Mouse (Mus musculus): ENCODE data around the gene Iqcj.

The Iqcj gene

GRCm38 (mm10) chr3:67892026-67892705 lies at the start of gene Iqcj, which contains the start of gene Iqschfp:
TSS of gene Iqcj (plus strand) at chr3:67892220.
TSS of gene Iqschfp (plus strand) at chr3:67892232.
- peak; percentile 13 for DNase-seq

- DNase-seq, result no peak
These were observed 39.6 kb upstream of the Iqcj start for GRCm38 (mm10) chr3:67852397-67852796.

- no peak for DNase-seq
These were observed 30.5 kb upstream of the Iqcj start for GRCm38 (mm10) chr3:67861524-67861923.

GRCm38 (mm10) chr3:67867420-67868065 lies 24.5 kb upstream of the Iqcj start:
- no peak for DNase-seq

- DNase-seq, result no peak
These were observed 22.6 kb upstream of the Iqcj start for GRCm38 (mm10) chr3:67869424-67869823.

- no peak for DNase-seq
These were observed 14.8 kb upstream of the Iqcj start for GRCm38 (mm10) chr3:67877253-67877652.

GRCm38 (mm10) chr3:67884335-67884734 lies 7.7 kb upstream of the Iqcj start:
- DNase-seq, result no peak

- no peak for DNase-seq
These were observed 5.8 kb upstream of the Iqcj start for GRCm38 (mm10) chr3:67886176-67886575.

- no peak for DNase-seq
These were observed 4.8 kb upstream of the Iqcj start for GRCm38 (mm10) chr3:67887251-67887650.

GRCm38 (mm10) chr3:67892768-67893167 lies 748 bp downstream of the Iqcj start:
- DNase-seq, result peak; percentile 6

GRCm38 (mm10) chr3:67902517-67902916 lies 10.5 kb downstream of the Iqcj start:
- no peak for DNase-seq

- DNase-seq, result no peak
These were observed 16.6 kb downstream of the Iqcj start for GRCm38 (mm10) chr3:67908586-67908985.

- no peak for DNase-seq
These were observed 26.1 kb downstream of the Iqcj start for GRCm38 (mm10) chr3:67918098-67918497.

GRCm38 (mm10) chr3:67918634-67919259 lies 26.7 kb downstream of the Iqcj start:
- no peak for DNase-seq

- no peak for DNase-seq
These were observed 31.1 kb downstream of the Iqcj start for GRCm38 (mm10) chr3:67923095-67923494.

- DNase-seq, result no peak
These were observed 33.4 kb downstream of the Iqcj start for GRCm38 (mm10) chr3:67925453-67925852.

- no peak for DNase-seq
These were observed 38.6 kb downstream of the Iqcj start for GRCm38 (mm10) chr3:67930424-67931133.

- no peak for DNase-seq
These were observed 39.2 kb downstream of the Iqcj start for GRCm38 (mm10) chr3:67931181-67931580.

- DNase-seq, result no peak
These were observed 39.9 kb downstream of the Iqcj start for GRCm38 (mm10) chr3:67931914-67932313.

- DNase-seq, result no peak
These were observed 43.8 kb downstream of the Iqcj start for GRCm38 (mm10) chr3:67935829-67936228.

GRCm38 (mm10) chr3:67947000-67947399 lies 55.0 kb downstream of the Iqcj start:
- DNase-seq, result no peak

GRCm38 (mm10) chr3:67952517-67952940 lies 60.5 kb downstream of the Iqcj start:
- no peak for DNase-seq

- peak; percentile 52 for DNase-seq
These were observed 62.5 kb downstream of the Iqcj start for GRCm38 (mm10) chr3:67954459-67955065.
